Mouse (Mus musculus): ENCODE measurements around the gene Sh3gl2. TPM values are rescaled to one million over a fixed set of nuclear protein-coding genes. Genes with fewer than 3 reads are reported as not detected.

The Sh3gl2 gene
- polyA plus RNA-seq (2015; fragmentation: Nextera tagmentation; extraction: Ambion mirVana), result 5.7 and 6.3 TPM in 2 replicates

- no peak for ATAC-seq (ENCODE audit: insufficient number of reproducible peaks, low FRiP score, low TSS enrichment, low read depth)
Observed at GRCm38 (mm10) chr4:85205071-85205635, at the start of gene Sh3gl2. Sh3gl2 (plus strand) TSS chr4:85205126.

GRCm38 (mm10) chr4:85161156-85161555 lies 43.8 kb upstream of the Sh3gl2 start:
- no peak overlapping the region for H3K27ac ChIP-seq
- WGBS, result 63% methylated on average over 4 of the region's 4 CpGs
- no peak overlapping the region for H3K4me3 ChIP-seq
- H3K9ac ChIP-seq, result no peak overlapping the region
- no peak overlapping the region for H3K4me2 ChIP-seq
- H3K9me3 ChIP-seq, result no peaks in the 10 kb centered on the region
- no peaks in the 10 kb centered on the region; the same call in 1 of the 2 replicates for H3K27me3 ChIP-seq
- no peaks in the 10 kb centered on the region for H3K36me3 ChIP-seq
- ATAC-seq (ENCODE audit: insufficient number of reproducible peaks, low FRiP score, low TSS enrichment, low read depth), result no peak
- peaks cover 3% of the 10 kb centered on the region; the same call in 1 of the 2 replicates for H3K4me1 ChIP-seq

More at GRCm38 (mm10) chr4:85205071-85205635, at the start of gene Sh3gl2:
- H3K36me3 ChIP-seq, result no peaks in the 10 kb centered on the region
- H3K4me2 ChIP-seq, result peak within 1 kb of the TSS; percentile 99
- peaks cover 59% of the 10 kb centered on the region for H3K27me3 ChIP-seq
- H3K9ac ChIP-seq, result peak within 1 kb of the TSS; percentile 42
- no peaks in the 10 kb centered on the region for H3K9me3 ChIP-seq
- no peak within 1 kb of the TSS for H3K27ac ChIP-seq
- H3K4me1 ChIP-seq, result peaks cover 12% of the 10 kb centered on the region
- WGBS, result under 1% methylated on average over 48 of the region's 48 CpGs
- H3K4me3 ChIP-seq, result peak within 1 kb of the TSS; percentile 66

GRCm38 (mm10) chr4:85162468-85163312 lies 42.2 kb upstream of the Sh3gl2 start:
- 30% methylated on average over 27 of the region's 27 CpGs for WGBS
- no peak overlapping the region for H3K4me3 ChIP-seq
- H3K27ac ChIP-seq, result no peak overlapping the region
- H3K4me2 ChIP-seq, result 0 out of 2 replicates have a peak overlapping the region, but pooled peaks have one; percentile 12
- H3K9me3 ChIP-seq, result no peaks in the 10 kb centered on the region
- no peaks in the 10 kb centered on the region for H3K36me3 ChIP-seq
- H3K27me3 ChIP-seq, result no peaks in the 10 kb centered on the region; the same call in 1 of the 2 replicates
- peaks cover 3% of the 10 kb centered on the region; the same call in 1 of the 2 replicates for H3K4me1 ChIP-seq
- H3K9ac ChIP-seq, result no peak overlapping the region
- ATAC-seq (ENCODE audit: insufficient number of reproducible peaks, low FRiP score, low TSS enrichment, low read depth), result no peak

- WGBS, result 87% methylated on average over 2 of the region's 2 CpGs
- no peak for ATAC-seq (ENCODE audit: insufficient number of reproducible peaks, low FRiP score, low TSS enrichment, low read depth)
- no peak overlapping the region for H3K4me2 ChIP-seq
- no peak overlapping the region for H3K27ac ChIP-seq
- no peaks in the 10 kb centered on the region; the same call in 1 of the 2 replicates for H3K27me3 ChIP-seq
- H3K36me3 ChIP-seq, result no peaks in the 10 kb centered on the region
- peaks cover 3% of the 10 kb centered on the region; the same call in 1 of the 2 replicates for H3K4me1 ChIP-seq
- H3K9me3 ChIP-seq, result no peaks in the 10 kb centered on the region
- H3K4me3 ChIP-seq, result no peak overlapping the region
- H3K9ac ChIP-seq, result no peak overlapping the region
Observed at GRCm38 (mm10) chr4:85163313-85163615, 41.7 kb upstream of the Sh3gl2 start.

- Histone ChIP-seq H3K36me3 (no peaks in the 10 kb centered on the region), H3K9ac (no peak overlapping the region), H3K4me3 (no peak overlapping the region), H3K4me2 (no peak overlapping the region), H3K27ac (no peak overlapping the region), H3K9me3 (no peaks in the 10 kb centered on the region), H3K27me3 (no peaks in the 10 kb centered on the region; the same call in 1 of the 2 replicates), H3K4me1 (peaks cover under 1% of the 10 kb centered on the region; the same call in 1 of the 2 replicates)
- ATAC-seq (ENCODE audit: insufficient number of reproducible peaks, low FRiP score, low TSS enrichment, low read depth), result no peak
- 91% methylated on average over 12 of the region's 12 CpGs for WGBS
Observed at GRCm38 (mm10) chr4:85168001-85168400, 36.9 kb upstream of the Sh3gl2 start.

GRCm38 (mm10) chr4:85175466-85175865 lies 29.5 kb upstream of the Sh3gl2 start:
- no peaks in the 10 kb centered on the region for H3K9me3 ChIP-seq
- no peak overlapping the region for H3K27ac ChIP-seq
- no peaks in the 10 kb centered on the region for H3K27me3 ChIP-seq
- no peaks in the 10 kb centered on the region for H3K4me1 ChIP-seq
- H3K4me2 ChIP-seq, result no peak overlapping the region
- no peak for ATAC-seq (ENCODE audit: insufficient number of reproducible peaks, low FRiP score, low TSS enrichment, low read depth)
- H3K36me3 ChIP-seq, result no peaks in the 10 kb centered on the region
- H3K4me3 ChIP-seq, result no peak overlapping the region
- WGBS, result 81% methylated on average over 4 of the region's 4 CpGs
- no peak overlapping the region for H3K9ac ChIP-seq

- no peak for ATAC-seq (ENCODE audit: insufficient number of reproducible peaks, low FRiP score, low TSS enrichment, low read depth)
- H3K9ac ChIP-seq, result no peak overlapping the region
- 73% methylated on average over 9 of the region's 9 CpGs for WGBS
Observed at GRCm38 (mm10) chr4:85178394-85179051, 26.4 kb upstream of the Sh3gl2 start.

GRCm38 (mm10) chr4:85186011-85186410 lies 18.9 kb upstream of the Sh3gl2 start:
- no peak for ATAC-seq (ENCODE audit: insufficient number of reproducible peaks, low FRiP score, low TSS enrichment, low read depth)
- Histone ChIP-seq H3K9me3 (no peaks in the 10 kb centered on the region), H3K4me2 (no peak overlapping the region), H3K36me3 (no peaks in the 10 kb centered on the region), H3K27ac (no peak overlapping the region), H3K4me1 (no peaks in the 10 kb centered on the region), H3K4me3 (no peak overlapping the region), H3K27me3 (no peaks in the 10 kb centered on the region), H3K9ac (no peak overlapping the region)
- WGBS, result 56% methylated on average over 4 of the region's 4 CpGs

More at GRCm38 (mm10) chr4:85178394-85179051, 26.4 kb upstream of the Sh3gl2 start:
- Histone ChIP-seq H3K4me2 (no peak overlapping the region), H3K27ac (no peak overlapping the region), H3K4me3 (no peak overlapping the region), H3K27me3 (no peaks in the 10 kb centered on the region), H3K4me1 (no peaks in the 10 kb centered on the region), H3K9me3 (no peaks in the 10 kb centered on the region), H3K36me3 (no peaks in the 10 kb centered on the region)

- Histone ChIP-seq H3K9ac (no peak overlapping the region), H3K4me1 (no peaks in the 10 kb centered on the region), H3K4me2 (no peak overlapping the region), H3K9me3 (no peaks in the 10 kb centered on the region), H3K36me3 (no peaks in the 10 kb centered on the region), H3K27ac (no peak overlapping the region), H3K4me3 (no peak overlapping the region), H3K27me3 (no peaks in the 10 kb centered on the region)
- no peak for ATAC-seq (ENCODE audit: insufficient number of reproducible peaks, low FRiP score, low TSS enrichment, low read depth)
- 32% methylated on average over 4 of the region's 4 CpGs for WGBS
Observed at GRCm38 (mm10) chr4:85196201-85196600, 8.7 kb upstream of the Sh3gl2 start.

- no peaks in the 10 kb centered on the region for H3K9me3 ChIP-seq
- no peak for ATAC-seq (ENCODE audit: insufficient number of reproducible peaks, low FRiP score, low TSS enrichment, low read depth)
- no peak overlapping the region for H3K4me3 ChIP-seq
- H3K4me2 ChIP-seq, result no peak overlapping the region
- H3K9ac ChIP-seq, result no peak overlapping the region
- peaks cover 13% of the 10 kb centered on the region for H3K27me3 ChIP-seq
- H3K36me3 ChIP-seq, result no peaks in the 10 kb centered on the region
- 78% methylated on average over 9 of the region's 9 CpGs for WGBS
- H3K4me1 ChIP-seq, result no peaks in the 10 kb centered on the region
- no peak overlapping the region for H3K27ac ChIP-seq
Observed at GRCm38 (mm10) chr4:85198431-85198830, 6.5 kb upstream of the Sh3gl2 start.

- no peak overlapping the region for H3K4me3 ChIP-seq
- H3K9me3 ChIP-seq, result no peaks in the 10 kb centered on the region
- 51% methylated on average over 7 of the region's 7 CpGs for WGBS
- no peaks in the 10 kb centered on the region for H3K36me3 ChIP-seq
- no peak overlapping the region for H3K4me2 ChIP-seq
- no peak overlapping the region for H3K9ac ChIP-seq
- no peak for ATAC-seq (ENCODE audit: insufficient number of reproducible peaks, low FRiP score, low TSS enrichment, low read depth)
- H3K27ac ChIP-seq, result no peak overlapping the region
- peaks cover 12% of the 10 kb centered on the region for H3K4me1 ChIP-seq
- peaks cover 48% of the 10 kb centered on the region for H3K27me3 ChIP-seq
Observed at GRCm38 (mm10) chr4:85202582-85202981, 2.3 kb upstream of the Sh3gl2 start.
